In genomic region chr6:124379331-124379730, GRCm38 (mm10) we compare ENCODE assay signal across 8 mouse cellular contexts. TPM values are rescaled to one million over a fixed set of nuclear protein-coding genes. Genes with fewer than 3 reads are reported as not detected.
DNase-seq lines count a peak whose midpoint lies in the region.

No protein-coding gene starts in this region.

- peak; percentile 21 for DNase-seq in cerebellum, adult 8-10 months
- DNase-seq in cerebellum, adult 9-11 months: no peak
- peak; percentile 84 for DNase-seq in 3T3-L1 (ENCODE audit: low read depth, low spot score)
- peak; percentile 74 for DNase-seq in adrenal gland, postnatal 10 days
- DNase-seq in frontal cortex, postnatal 25 days (ENCODE audit: low spot score in 2 of 2): peak; percentile 54
- peak; percentile 72 to 74 for DNase-seq in kidney, postnatal 4 days
- peak; percentile 76 for DNase-seq in lung, postnatal 36 days
- peak; percentile 24 for DNase-seq in telencephalon, adult 2 months (ENCODE audit: low read depth, low spot score)

RNA-seq across cellular contexts. Expression of gene Pex5, which starts 35.5 kb away (rescaled TPM):
- 100 to 1,000 TPM in 1 of 2 experiments, 10 to 100 TPM in 1; 93.1 to 104 TPM for total RNA-seq in adrenal gland, postnatal 10 days (2021)
